Mouse (Mus musculus) testis, postnatal 10 days (tissue): Measurements from ENCODE around the gene Spata25.
"Not testable (repeated sequence)": the region's sequence is repeated elsewhere in the genome, so short reads cannot be mapped to it uniquely, and the experiment has no call there.

Experiments
- DNase-seq: peaks from one replicate; pipeline ENCODE4 v3.0.0; 2021; ENCODE audit warnings: low spot score

Spata25 gene

GRCm38 (mm10) chr2:164855572-164855971, 27.2 kb upstream of the Spata25 start:
- not testable (repeated sequence) for DNase-seq

DNA sequence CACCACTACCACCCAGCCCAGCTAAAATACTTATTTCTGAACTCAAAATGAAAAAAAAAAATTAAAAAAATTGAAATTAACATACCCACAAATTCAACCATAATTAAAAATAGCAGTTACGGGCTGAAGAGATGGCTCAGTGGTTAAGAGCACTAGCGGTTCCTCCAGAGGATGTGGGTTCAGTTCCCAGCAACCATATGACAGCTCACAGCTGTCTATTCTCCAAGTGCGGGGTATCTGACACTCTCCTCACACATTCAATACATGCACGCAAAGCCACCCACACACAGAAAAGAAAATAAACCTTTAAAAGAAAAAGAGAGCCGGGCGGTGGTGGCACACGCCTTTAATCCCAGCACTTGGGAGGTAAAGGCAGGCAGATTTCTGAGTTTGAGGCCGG, 21.7 kb upstream of the Spata25 start:
- no peak for DNase-seq

DNA sequence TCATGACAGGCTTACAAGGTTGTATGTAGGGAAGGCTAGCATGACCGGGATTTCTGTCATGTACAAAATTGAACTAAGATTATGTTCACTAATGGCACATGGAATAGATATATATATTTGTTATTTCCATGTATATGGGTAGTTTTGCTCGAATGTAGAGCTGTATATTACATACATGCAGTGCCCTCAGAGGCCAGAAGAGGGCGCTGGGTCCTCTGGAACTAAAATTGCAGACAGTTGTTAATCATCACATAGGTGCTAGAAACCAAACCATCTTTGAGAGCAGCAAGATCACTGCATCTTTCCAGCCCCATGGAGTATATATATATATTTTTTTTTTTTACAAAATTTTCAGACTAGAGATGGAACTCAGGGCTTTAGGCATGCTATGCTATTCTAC, 17.4 kb upstream of the Spata25 start:
- no peak for DNase-seq

- no peak for DNase-seq
Observed at GRCm38 (mm10) chr2:164835164-164835563, 6.8 kb upstream of the Spata25 start.

- no peak for DNase-seq
Observed at GRCm38 (mm10) chr2:164834531-164834930, 6.2 kb upstream of the Spata25 start.

DNA sequence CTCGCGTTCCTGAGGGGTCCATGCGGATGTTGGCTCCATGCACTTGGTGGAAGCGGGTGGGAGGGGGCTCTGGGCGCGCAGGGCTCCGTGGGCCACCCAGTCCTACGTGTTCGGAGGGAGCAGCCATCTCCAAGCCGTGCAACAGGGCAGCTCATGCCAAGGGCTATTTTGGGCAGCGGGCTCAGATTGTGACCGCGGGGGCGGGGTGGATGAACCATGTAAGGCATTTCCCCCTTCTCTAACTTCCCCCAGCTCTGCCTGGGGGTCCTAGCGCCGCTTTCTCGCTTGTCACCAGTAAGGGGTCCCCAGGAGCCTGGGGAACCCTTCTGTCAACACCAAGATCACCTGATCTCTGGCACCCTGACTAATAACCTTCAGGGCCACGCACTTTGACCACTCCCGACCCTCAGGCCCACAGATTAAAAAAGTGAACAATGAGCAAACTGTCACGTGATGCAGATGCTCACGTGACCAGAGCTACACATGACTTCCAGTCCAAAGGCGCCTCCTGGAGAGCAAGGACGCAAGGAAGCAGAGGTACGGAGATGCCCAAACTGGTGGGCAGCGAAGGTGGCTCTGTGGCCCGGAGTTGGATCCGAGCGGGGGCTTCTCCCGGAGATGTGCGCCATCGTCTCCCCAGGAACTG, 5.1 kb upstream of the Spata25 start, which contains the start of gene Neurl2:
Gene Neurl2, minus strand, starts transcription at position 143 of the 646 bp plus-strand sequence.
- peak; percentile 94 for DNase-seq

- DNase-seq, result peak; percentile 85
Observed at GRCm38 (mm10) chr2:164832748-164833301, 4.5 kb upstream of the Spata25 start, which contains the start of gene Ctsa. Ctsa (plus strand) TSS chr2:164832873.

GRCm38 (mm10) chr2:164832032-164832747, 3.9 kb upstream of the Spata25 start:
- DNase-seq, result peak; percentile 49

GRCm38 (mm10) chr2:164831029-164831428, 2.7 kb upstream of the Spata25 start:
- no peak for DNase-seq

DNA sequence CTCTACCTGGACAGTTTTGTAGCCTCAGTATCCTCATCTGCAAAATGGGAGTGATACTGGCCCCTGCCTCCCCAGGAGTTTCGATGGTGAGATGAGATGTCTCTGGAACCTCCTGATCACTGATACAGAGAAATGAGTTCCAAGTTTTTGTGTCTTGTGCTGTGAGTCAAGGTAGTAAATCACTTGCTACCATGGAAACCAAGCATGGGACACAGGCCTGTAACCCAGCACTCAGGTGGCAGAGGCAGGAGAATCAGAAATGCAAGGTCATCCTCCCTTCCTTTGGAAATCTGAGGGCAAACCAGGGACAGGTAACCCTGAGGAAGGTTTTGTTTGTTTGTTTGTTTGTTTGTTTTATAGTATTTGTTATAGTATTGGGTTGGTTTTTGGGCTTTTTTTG, 753 bp upstream of the Spata25 start:
- DNase-seq, result no peak

- DNase-seq, result no peak
Observed at GRCm38 (mm10) chr2:164827146-164827850, 1.0 kb downstream of the Spata25 start.

DNA sequence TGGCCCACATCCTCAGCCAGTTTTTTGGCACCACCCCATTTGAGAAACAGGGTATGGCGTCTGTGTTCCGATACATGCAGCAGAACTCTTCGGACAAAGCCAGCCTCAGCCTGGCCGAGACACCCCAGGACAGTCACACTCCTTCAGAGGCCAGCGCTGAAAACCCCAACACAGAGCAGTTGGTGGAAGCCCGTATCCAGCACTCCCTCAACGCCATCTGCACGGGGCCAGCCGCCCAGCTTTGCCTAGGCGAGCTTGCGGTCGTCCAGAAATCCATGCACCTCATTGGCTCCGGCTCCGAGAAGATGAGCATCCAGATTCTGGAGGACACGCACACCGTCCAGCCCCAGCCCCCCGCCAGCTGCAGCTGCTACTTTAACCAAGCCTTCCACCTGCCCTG, 2.8 kb downstream of the Spata25 start:
- DNase-seq, result no peak

DNA sequence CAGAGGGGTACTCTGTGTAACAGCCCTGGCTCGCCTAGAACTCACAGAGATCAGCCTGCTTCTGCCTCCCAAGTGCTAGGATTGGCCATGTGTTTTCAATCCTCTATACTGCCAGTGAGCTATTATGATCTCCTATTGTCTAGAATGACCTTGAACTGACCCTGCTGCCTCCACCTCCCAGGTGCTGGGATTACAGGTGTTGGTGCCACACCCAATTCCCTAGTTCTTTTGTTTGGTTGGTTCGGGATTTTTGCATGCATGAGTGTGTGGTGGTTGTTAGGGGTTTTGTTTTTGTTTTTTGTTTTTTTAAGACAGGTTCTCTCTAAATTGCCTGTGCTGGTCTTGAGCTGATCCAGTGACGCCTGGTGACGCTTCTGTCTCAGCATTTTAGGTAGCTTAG, 4.4 kb downstream of the Spata25 start:
- DNase-seq, result no peak

DNA sequence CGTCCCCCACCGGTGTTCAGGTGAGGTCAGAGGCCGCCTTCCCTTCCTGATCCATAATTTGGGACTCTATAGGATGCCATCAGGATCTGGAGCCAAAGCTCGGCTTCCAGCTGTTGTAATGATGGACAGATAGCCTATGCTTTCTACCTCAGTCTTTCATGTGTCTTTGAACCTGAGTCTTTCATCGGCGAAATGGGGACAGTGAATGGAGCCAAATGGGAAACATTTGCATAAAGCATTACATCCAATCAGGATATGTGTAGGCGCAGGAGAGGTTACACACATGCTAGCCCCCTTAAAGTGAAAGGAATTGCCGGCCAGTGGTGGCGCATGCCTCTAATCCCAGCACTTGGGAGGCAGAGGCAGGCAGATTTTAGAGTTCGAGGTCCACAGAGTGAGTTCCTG, 5.2 kb downstream of the Spata25 start:
- no peak for DNase-seq

- DNase-seq, result peak; percentile 100
Observed at GRCm38 (mm10) chr2:164822636-164823165, 5.6 kb downstream of the Spata25 start, which contains the start of gene Zswim1. Zswim1 (plus strand) TSS chr2:164822686.

- DNase-seq, result no peak
Observed at GRCm38 (mm10) chr2:164821060-164821459, 7.3 kb downstream of the Spata25 start.

DNA sequence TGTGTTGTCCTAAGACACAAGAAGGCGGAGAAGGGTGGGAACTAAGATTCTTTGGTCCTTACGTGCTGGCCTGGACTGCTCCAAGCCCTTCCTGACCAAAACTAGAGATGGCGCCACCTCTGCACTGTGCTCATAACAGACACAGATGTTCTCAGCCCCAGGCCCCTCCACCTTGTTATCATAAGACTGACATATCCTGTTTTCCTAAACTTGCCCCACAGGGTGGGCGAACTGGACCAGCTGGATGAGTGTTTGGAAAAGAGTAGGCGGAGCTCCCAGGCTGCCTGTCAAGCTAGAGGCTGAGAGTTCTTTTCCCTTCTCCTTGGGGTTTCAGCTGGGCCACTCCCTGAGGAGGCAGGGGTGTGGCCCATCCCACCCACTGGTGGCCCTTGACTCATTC, 10.6 kb downstream of the Spata25 start:
- no peak for DNase-seq

- no peak for DNase-seq
Observed at GRCm38 (mm10) chr2:164817206-164817605, 11.1 kb downstream of the Spata25 start.

- no peak for DNase-seq
Observed at GRCm38 (mm10) chr2:164815821-164816220, 12.5 kb downstream of the Spata25 start.

DNA sequence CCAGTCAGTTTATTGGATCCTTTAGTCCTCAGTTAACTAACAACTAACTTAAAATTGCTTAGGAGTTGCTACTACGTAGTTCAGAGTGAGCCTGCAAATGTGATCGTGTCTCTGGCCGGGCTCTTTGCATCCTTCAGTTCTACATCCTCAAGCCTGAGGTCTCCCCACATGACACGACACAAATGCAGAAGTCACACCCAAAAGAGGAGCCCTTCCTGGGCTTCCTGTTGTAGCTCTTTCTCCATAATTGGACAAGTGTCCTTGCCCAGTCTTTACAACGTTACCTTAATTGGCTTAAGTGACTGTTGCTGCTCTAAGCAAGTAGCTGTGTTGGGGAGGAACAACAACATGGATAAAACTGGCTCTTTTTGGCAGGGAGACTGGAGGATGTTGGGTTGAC, 13.0 kb downstream of the Spata25 start:
- DNase-seq, result no peak

- no peak for DNase-seq
Observed at GRCm38 (mm10) chr2:164813557-164813956, 14.8 kb downstream of the Spata25 start.

DNA sequence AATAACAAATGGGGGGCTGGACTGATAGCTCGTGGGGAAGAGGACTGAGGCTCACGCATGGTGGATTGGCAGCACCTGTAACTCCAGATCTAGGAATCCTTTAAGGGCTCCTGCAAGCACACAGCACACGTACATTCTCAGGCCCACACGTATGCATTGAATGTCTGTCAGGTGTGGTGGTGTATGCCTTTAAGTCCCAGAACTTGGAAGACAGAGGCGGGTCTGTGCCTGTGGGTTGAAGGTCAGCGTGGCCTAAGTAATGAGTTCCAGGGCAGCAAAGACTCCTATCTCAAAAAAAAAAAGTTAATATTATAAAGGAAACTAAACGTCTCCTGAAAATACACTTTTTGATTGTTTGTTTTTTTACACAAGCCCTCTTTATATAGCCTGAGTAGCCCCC, 21.7 kb downstream of the Spata25 start:
- DNase-seq, result no peak
